Mouse (Mus musculus): ENCODE measurements around the gene Fam104a. TPM values are rescaled to one million over a fixed set of nuclear protein-coding genes. Genes with fewer than 3 reads are reported as not detected.
A peak's percentile ranks its signal among the peaks of the same experiment; 100 is the strongest.

Gene Fam104a
- polyA plus RNA-seq, 1 experiment from 2014 or later, result 39.8 TPM

DNA sequence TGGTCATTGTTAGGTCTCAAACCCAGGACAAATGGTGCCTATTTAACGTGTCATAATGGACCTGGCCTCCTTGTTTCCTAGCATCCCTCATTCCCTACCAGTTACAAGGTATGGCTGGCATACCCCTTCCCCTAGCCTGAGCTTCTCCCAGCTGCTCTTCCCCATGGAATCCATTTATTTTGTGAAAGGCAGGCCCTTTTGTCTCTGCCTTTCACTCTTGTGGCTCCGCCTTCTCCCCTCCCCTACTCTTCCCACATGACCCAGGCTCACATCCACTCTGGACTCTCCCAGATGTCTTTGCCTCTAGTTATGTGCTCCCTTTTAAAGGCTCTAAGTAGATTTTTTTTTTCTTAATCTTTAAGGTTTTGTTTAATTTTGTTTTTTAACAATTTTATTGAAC, 3.1 kb upstream of the Fam104a start:
- Histone ChIP-seq H3K27ac (ENCODE audit: low read length) (no peak overlapping the region), H3K4me1 (replicated peaks; ENCODE audit: control insufficient read depth, insufficient read depth, low read length) (peaks cover 13% of the 10 kb centered on the region), H3K27me3 (ENCODE audit: control insufficient read depth, insufficient read depth, low read depth, low read length) (no peaks in the 10 kb centered on the region), H3K4me2 (ENCODE audit: low read depth, low read length) (no peak overlapping the region), H3K9ac (ENCODE audit: low read length) (no peak overlapping the region), H3K9me3 (ENCODE audit: control insufficient read depth, low read length) (no peaks in the 10 kb centered on the region), H3K36me3 (ENCODE audit: control insufficient read depth, insufficient read depth, low read length) (peaks cover 23% of the 10 kb centered on the region), H3K4me3 (ENCODE audit: low read length) (no peak overlapping the region)
- WGBS, result 79% methylated on average over 2 of the region's 2 CpGs
- no peak for ATAC-seq (ENCODE audit: low read depth)

DNA sequence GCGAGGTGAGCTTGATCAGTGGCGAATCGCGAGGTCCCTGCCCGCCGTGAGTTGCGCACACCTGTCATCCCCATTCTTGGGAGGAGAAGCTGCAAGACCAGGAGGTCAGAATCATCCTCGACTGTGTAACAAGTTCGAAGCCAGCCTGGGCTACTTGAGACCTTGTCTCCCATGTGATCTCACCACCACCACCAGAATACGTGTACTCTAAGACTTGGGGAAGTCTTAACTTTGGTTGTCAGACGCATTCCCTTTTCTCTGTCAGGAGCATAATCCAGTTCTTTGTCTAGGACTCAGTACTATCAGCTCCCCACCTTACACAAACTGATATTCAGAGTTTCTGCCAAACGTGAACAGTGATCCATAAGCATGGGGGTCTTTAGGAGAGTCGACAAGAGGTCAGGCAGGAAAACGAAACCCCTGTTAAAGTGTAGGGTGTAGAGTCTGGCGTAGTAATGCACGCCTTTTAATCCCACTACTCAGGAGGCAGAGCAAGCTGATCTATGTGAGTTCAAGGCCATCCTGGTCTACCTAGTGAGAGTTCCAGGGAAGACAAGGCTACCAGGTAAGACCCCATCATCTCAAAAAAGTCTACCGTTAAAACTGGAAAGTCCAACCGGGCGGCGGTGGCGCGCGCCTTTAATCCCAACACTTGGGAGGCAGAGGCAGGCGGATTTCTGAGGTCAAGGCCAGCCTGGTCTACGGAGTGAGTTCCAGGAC, 912 bp upstream of the Fam104a start:
- Histone ChIP-seq H3K4me1 (replicated peaks; ENCODE audit: control insufficient read depth, insufficient read depth, low read length) (peaks cover 22% of the 10 kb centered on the region), H3K27me3 (ENCODE audit: control insufficient read depth, insufficient read depth, low read depth, low read length) (no peaks in the 10 kb centered on the region), H3K36me3 (ENCODE audit: control insufficient read depth, insufficient read depth, low read length) (peaks cover 18% of the 10 kb centered on the region), H3K4me2 (ENCODE audit: low read depth, low read length) (peak overlapping the region; percentile 74), H3K4me3 (ENCODE audit: low read length) (peak overlapping the region; percentile 78), H3K9me3 (ENCODE audit: control insufficient read depth, low read length) (no peaks in the 10 kb centered on the region), H3K9ac (ENCODE audit: low read length) (peak overlapping the region; percentile 92), H3K27ac (ENCODE audit: low read length) (peak overlapping the region; percentile 39; the same call in 1 of the 2 replicates)
- ATAC-seq (ENCODE audit: low read depth), result no peak
- 37% methylated on average over 25 of the region's 25 CpGs for WGBS

DNA sequence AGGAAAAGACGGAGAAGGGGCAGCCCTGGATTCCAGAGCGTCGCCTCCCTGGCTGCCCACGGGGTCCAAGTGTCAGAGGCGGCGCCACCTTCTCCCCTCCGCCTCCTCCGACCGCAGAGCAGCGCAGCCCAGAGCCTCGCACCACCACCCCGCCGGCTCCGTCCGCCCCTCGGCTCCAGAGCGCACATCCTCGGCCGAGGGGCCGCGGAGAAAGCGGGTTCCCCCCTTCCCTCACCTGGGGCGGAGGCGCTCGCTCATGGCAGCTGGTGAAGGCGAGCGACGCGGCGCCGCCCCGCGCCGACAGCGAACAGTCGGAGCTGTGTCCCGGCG, 363 bp downstream of the Fam104a start:
- H3K36me3 ChIP-seq (ENCODE audit: control insufficient read depth, insufficient read depth, low read length), result peaks cover 8% of the 10 kb centered on the region
- peak overlapping the region; percentile 92 for H3K9ac ChIP-seq (ENCODE audit: low read length)
- peak overlapping the region; percentile 74 for H3K4me2 ChIP-seq (ENCODE audit: low read depth, low read length)
- no peaks in the 10 kb centered on the region for H3K27me3 ChIP-seq (ENCODE audit: control insufficient read depth, insufficient read depth, low read depth, low read length)
- H3K4me1 ChIP-seq (replicated peaks; ENCODE audit: control insufficient read depth, insufficient read depth, low read length), result peaks cover 22% of the 10 kb centered on the region
- ATAC-seq (ENCODE audit: low read depth), result peak; percentile 65
- peak overlapping the region; percentile 78 for H3K4me3 ChIP-seq (ENCODE audit: low read length)
- 0% methylated on average over 26 of the region's 38 CpGs for WGBS
- H3K9me3 ChIP-seq (ENCODE audit: control insufficient read depth, low read length), result no peaks in the 10 kb centered on the region
- H3K27ac ChIP-seq (ENCODE audit: low read length), result peak overlapping the region; percentile 97

DNA sequence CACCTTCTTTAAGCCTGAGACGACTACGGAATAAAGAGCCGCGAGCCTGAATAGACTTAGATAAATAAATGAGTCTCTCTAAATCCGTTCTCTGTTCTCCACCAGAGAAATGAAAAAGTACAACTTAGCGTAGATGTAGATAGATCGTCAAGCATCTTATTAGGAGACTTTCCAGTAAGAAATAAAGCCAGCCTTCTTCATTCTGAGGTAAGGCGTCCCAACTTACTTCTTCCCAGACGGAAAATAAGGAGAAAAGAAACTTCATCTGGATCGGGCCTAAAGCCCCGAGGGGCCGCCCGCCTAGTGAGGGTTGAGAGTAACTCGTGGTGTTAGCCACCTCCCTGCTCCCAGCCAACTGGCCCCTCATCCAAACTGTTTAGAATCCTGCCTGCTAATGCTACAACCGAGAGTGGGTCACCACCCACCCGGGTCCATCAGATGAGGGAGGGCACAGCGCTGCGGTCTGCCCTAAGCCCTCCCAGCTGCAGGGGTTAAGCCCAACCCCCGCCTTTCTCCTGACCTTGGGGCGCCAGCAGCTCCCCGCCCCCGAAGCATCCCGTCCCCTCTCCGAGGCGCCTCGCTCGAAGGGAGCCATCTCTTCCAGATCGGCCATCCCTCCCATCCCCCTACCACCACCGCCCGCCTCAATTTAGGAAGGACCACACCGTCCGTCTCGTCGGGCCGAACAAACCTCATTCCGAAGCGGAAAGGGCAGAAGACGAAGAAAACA, 893 bp downstream of the Fam104a start:
- peak overlapping the region; percentile 92 for H3K9ac ChIP-seq (ENCODE audit: low read length)
- WGBS, result 2% methylated on average over 38 of the region's 38 CpGs
- H3K4me1 ChIP-seq (replicated peaks; ENCODE audit: control insufficient read depth, insufficient read depth, low read length), result peaks cover 22% of the 10 kb centered on the region
- peaks cover 4% of the 10 kb centered on the region for H3K36me3 ChIP-seq (ENCODE audit: control insufficient read depth, insufficient read depth, low read length)
- H3K27me3 ChIP-seq (ENCODE audit: control insufficient read depth, insufficient read depth, low read depth, low read length), result no peaks in the 10 kb centered on the region
- peak overlapping the region; percentile 78 for H3K4me3 ChIP-seq (ENCODE audit: low read length)
- no peaks in the 10 kb centered on the region for H3K9me3 ChIP-seq (ENCODE audit: control insufficient read depth, low read length)
- ATAC-seq (ENCODE audit: low read depth), result peak; percentile 58
- peak overlapping the region; percentile 74 for H3K4me2 ChIP-seq (ENCODE audit: low read depth, low read length)
- peak overlapping the region; percentile 97 for H3K27ac ChIP-seq (ENCODE audit: low read length)

DNA sequence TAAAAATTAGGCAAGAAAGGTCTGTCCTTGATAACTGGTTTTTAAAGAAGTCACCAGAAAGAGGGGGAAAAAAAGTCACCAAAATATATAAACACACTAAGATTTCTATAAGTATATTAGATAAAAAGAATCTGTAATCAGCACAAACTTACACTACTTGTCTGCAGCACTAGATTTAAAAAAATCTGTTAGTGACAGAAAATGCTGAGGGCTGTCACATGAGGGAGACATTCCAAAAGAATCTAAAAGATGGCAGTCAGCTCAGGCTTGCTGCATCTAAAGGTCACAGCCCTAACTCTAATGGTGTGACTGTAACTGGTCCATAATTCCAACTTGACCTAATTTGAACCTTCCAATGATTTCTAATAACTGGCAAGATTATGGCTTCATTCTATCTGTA, 2.0 kb downstream of the Fam104a start:
- no peak overlapping the region for H3K4me3 ChIP-seq (ENCODE audit: low read length)
- H3K9me3 ChIP-seq (ENCODE audit: control insufficient read depth, low read length), result no peaks in the 10 kb centered on the region
- ATAC-seq (ENCODE audit: low read depth), result no peak
- peaks cover 22% of the 10 kb centered on the region for H3K4me1 ChIP-seq (replicated peaks; ENCODE audit: control insufficient read depth, insufficient read depth, low read length)
- no peak overlapping the region for H3K27ac ChIP-seq (ENCODE audit: low read length)
- H3K36me3 ChIP-seq (ENCODE audit: control insufficient read depth, insufficient read depth, low read length), result no peaks in the 10 kb centered on the region
- no peaks in the 10 kb centered on the region for H3K27me3 ChIP-seq (ENCODE audit: control insufficient read depth, insufficient read depth, low read depth, low read length)
- peak overlapping the region; percentile 74; the same call in 1 of the 2 replicates for H3K4me2 ChIP-seq (ENCODE audit: low read depth, low read length)
- no peak overlapping the region for H3K9ac ChIP-seq (ENCODE audit: low read length)

DNA sequence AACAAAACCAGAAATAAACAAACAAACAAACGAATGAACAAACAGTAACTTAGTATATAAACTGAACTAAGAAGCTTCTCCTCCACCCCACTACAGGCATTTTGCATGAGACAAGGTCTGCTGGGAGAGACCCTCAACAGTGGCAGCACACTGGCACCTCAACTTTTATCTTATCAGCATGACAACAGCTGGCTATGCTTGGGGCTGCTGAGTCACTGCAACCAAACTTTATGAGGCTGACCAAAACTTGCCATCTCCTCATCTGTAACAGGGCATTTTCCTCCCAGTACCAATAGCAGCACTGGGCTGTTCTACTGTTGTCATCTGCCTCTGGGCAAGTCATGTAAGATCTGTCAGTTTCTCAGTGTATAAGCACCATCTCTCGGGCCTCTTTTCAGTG, 3.0 kb downstream of the Fam104a start:
- Histone ChIP-seq H3K36me3 (ENCODE audit: control insufficient read depth, insufficient read depth, low read length) (peaks cover 4% of the 10 kb centered on the region; the same call in 1 of the 2 replicates), H3K9me3 (ENCODE audit: control insufficient read depth, low read length) (no peaks in the 10 kb centered on the region), H3K27me3 (ENCODE audit: control insufficient read depth, insufficient read depth, low read depth, low read length) (no peaks in the 10 kb centered on the region), H3K9ac (ENCODE audit: low read length) (no peak overlapping the region), H3K4me1 (replicated peaks; ENCODE audit: control insufficient read depth, insufficient read depth, low read length) (peaks cover 22% of the 10 kb centered on the region), H3K4me3 (ENCODE audit: low read length) (no peak overlapping the region), H3K27ac (ENCODE audit: low read length) (no peak overlapping the region), H3K4me2 (ENCODE audit: low read depth, low read length) (no peak overlapping the region)
- no peak for ATAC-seq (ENCODE audit: low read depth)
- 66% methylated on average over 2 of the region's 2 CpGs for WGBS

DNA sequence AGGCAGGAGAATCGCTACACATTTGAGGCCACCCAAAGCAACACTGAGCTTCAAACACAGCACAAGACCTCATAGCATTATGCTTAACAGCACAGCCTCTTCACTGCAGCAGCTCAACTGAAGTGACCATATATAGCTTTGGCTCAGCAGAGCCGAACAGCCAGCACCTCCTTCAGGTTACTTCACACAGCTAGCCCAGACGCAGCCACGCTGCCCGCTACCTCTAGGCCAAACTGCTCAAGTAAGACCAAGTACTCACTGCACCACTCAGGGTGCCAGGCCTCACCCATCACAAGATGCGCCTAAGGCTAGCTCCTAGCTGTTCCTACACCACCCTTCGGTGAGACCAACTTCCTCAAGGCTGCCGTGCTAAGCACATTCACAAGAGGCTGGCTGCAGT, 5.6 kb downstream of the Fam104a start:
- Histone ChIP-seq H3K27ac (ENCODE audit: low read length) (no peak overlapping the region), H3K9me3 (ENCODE audit: control insufficient read depth, low read length) (no peaks in the 10 kb centered on the region), H3K27me3 (ENCODE audit: control insufficient read depth, insufficient read depth, low read depth, low read length) (no peaks in the 10 kb centered on the region), H3K4me2 (ENCODE audit: low read depth, low read length) (no peak overlapping the region), H3K4me3 (ENCODE audit: low read length) (no peak overlapping the region), H3K36me3 (ENCODE audit: control insufficient read depth, insufficient read depth, low read length) (peaks cover 10% of the 10 kb centered on the region), H3K4me1 (replicated peaks; ENCODE audit: control insufficient read depth, insufficient read depth, low read length) (peaks cover 15% of the 10 kb centered on the region), H3K9ac (ENCODE audit: low read length) (0 out of 2 replicates have a peak overlapping the region, but pooled peaks have one; percentile 2)
- 79% methylated on average over 8 of the region's 8 CpGs for WGBS
- ATAC-seq (ENCODE audit: low read depth), result no peak

DNA sequence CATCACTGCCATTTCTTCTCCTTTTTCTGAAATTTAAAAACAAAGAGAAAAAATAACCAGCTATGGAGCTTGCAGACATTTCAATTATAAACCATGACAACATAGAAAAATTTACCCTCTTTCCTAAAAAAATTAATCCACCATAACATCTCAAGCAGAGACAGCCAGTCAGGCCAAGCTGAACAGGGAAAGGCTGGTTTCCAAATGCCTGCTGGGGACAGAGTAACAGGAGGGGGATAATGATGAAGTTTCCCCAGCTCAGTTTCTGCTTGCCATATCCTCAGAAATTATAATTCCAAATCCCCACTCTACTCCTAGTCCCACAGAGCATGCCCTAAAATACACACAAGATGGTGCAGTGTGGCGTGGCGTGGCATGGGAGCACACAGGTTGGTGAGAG, 6.6 kb downstream of the Fam104a start:
- no peaks in the 10 kb centered on the region for H3K27me3 ChIP-seq (ENCODE audit: control insufficient read depth, insufficient read depth, low read depth, low read length)
- WGBS, result 98% methylated on average over 2 of the region's 2 CpGs
- no peaks in the 10 kb centered on the region for H3K9me3 ChIP-seq (ENCODE audit: control insufficient read depth, low read length)
- no peak overlapping the region for H3K4me2 ChIP-seq (ENCODE audit: low read depth, low read length)
- H3K36me3 ChIP-seq (ENCODE audit: control insufficient read depth, insufficient read depth, low read length), result peaks cover 15% of the 10 kb centered on the region
- H3K4me1 ChIP-seq (replicated peaks; ENCODE audit: control insufficient read depth, insufficient read depth, low read length), result peaks cover 12% of the 10 kb centered on the region
- H3K9ac ChIP-seq (ENCODE audit: low read length), result no peak overlapping the region
- no peak overlapping the region for H3K4me3 ChIP-seq (ENCODE audit: low read length)
- no peak for ATAC-seq (ENCODE audit: low read depth)
- no peak overlapping the region for H3K27ac ChIP-seq (ENCODE audit: low read length)

DNA sequence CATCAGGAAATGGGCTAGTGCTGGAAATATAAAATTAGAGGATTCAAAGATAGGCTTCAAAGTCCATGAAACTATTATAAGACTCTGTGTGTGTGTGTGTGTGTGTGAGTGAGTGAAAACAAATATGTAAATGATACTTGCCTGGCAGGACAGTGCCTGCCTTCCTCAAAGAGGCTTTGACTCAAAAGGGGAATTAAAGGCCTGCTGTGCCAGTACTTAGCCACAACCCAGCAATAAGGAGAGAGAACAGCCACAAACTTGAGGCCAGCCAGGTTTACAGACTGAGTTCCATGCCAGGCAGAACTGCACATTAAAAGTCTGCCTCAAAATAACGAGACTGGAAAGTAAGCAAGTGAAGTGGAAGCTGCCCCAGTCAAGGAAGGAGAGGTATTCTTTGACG, 7.1 kb downstream of the Fam104a start:
- Histone ChIP-seq H3K4me1 (replicated peaks; ENCODE audit: control insufficient read depth, insufficient read depth, low read length) (peaks cover 8% of the 10 kb centered on the region; the same call in 1 of the 2 replicates), H3K9ac (ENCODE audit: low read length) (no peak overlapping the region), H3K9me3 (ENCODE audit: control insufficient read depth, low read length) (no peaks in the 10 kb centered on the region), H3K27ac (ENCODE audit: low read length) (no peak overlapping the region), H3K4me2 (ENCODE audit: low read depth, low read length) (no peak overlapping the region), H3K27me3 (ENCODE audit: control insufficient read depth, insufficient read depth, low read depth, low read length) (no peaks in the 10 kb centered on the region), H3K4me3 (ENCODE audit: low read length) (no peak overlapping the region), H3K36me3 (ENCODE audit: control insufficient read depth, insufficient read depth, low read length) (peaks cover 15% of the 10 kb centered on the region)
- WGBS, result 78% methylated on average over 2 of the region's 2 CpGs
- ATAC-seq (ENCODE audit: low read depth), result no peak

All from lung, embryonic 16.5 days (tissue).